Mouse (Mus musculus): ENCODE measurements around the gene Pdcd11. TPM values are rescaled to one million over a fixed set of nuclear protein-coding genes. Genes with fewer than 3 reads are reported as not detected.

The Pdcd11 gene
- total RNA-seq, 2 experiments from 2014 or later, result 8.4 to 11.8 TPM

- DNase-seq, result peak; percentile 90
These were observed 78.3 kb downstream of the Pdcd11 start for GRCm38 (mm10) chr19:47168793-47169412.

DNA sequence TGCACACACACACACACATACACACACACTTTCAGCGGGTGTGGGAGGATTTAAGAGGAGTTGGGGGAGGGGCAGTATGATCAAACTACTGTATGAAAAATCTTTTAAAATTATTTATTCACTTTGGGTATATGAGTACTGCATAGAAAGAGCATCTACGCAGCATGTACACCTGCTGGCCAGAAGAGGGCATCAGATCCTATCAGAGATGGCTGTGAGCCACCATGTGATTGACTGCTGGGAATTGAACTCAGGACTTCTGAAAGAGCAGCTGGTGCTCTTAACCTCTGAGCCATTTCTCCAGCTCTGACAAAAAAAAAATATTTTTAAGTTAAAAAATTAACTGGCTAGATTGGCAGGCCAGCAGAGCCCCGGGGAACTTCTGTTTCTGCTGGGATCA is 83.9 kb downstream of the Pdcd11 start:
- DNase-seq, result no peak

GRCm38 (mm10) chr19:47175472-47175871 is 84.9 kb downstream of the Pdcd11 start:
- DNase-seq, result no peak

- DNase-seq, result no peak
These were observed 86.4 kb downstream of the Pdcd11 start for GRCm38 (mm10) chr19:47176916-47177505.

DNA sequence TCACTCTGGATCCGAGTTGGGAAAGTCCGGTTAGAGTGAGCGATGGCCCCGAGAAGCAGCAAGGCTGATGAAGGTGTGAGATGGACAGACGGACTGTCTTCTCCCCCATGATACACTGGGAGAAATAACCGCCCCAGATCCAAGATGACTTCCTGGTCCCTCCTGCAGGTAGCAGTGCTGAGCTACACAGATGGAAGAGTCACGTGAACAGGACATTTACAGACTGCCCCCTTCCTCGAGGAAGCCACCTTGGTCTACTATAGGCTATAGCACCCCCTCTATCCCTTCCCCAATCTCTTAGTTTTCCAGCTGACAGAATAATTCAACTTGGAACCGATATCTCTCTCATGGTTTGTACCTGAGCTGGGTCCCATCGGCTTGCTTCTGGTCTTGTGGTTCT is 87.4 kb downstream of the Pdcd11 start:
- DNase-seq, result no peak

DNA sequence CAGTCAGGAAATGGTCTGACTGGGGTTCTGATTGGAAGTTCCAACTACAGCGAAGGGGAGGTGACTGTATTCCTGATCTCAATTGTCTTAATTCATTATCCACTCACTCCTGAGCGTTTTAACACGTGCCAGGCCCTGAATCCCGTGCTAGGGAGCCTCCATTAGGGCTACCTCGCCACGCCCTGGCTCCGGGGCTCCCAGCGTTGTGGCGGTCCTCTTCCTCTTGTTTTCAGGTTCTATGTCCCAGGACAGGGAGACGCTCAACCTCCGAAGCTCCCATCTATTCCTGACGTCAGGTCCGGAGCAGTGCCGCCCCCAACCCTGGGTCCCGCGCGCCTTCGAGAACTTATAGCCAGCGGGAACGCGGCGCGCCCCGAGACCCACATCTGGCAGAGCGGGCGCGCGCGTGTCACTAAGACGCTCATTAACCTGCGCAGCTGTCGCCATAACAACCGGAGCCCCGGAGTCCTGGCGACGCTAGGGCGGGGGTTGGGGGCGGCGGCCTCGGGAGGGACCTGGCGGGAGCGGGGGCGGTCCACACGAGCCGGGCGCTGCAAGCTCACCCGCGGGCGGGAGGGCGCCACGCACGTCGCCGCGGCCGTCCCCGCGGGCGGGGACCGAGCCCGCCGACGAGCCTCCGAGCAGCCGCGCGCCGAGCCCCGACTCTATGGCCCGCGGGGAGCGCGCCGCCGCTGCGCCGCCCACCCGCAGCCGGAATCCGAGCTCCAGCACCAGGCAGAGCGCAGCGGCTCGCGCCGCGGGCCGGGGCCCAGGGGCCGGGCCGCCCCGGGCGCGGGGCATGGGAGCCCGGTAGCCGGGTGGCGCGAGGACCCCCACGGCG is 88.1 kb downstream of the Pdcd11 start, which contains the start of gene Neurl1a:
Neurl1a (plus strand) TSS at position 390 of the 841 bp plus-strand sequence.
- DNase-seq, result peak; percentile 50

GRCm38 (mm10) chr19:47179272-47179809 is 88.8 kb downstream of the Pdcd11 start:
- peak; percentile 33 for DNase-seq

DNA sequence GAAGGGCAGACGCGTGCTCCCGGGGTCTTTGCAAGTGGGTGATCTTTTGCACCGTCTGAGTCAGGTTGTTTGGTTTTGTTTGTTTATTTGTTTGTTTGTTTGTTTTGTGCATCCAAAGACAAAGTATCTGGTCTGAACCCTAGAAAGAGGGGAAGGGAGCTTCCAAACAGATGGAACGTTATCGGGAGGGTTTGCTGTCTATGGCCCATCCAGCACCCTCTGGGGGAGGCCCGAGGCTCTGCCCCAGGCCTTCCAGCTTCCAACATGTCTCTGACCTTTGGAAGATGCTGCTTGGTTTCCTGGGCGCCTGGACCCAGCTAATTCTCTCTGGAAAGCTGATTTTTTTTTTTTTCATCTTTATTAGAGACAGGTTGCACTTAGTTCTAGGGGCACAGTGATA is 89.4 kb downstream of the Pdcd11 start:
- no peak for DNase-seq

Other genes starting within 250 kb of the Pdcd11 start
- under 1 TPM; 0.38 to 0.40 TPM for gene Ina, start 76.1 kb upstream of the Pdcd11 start, total RNA-seq (2021)
- gene Nt5c2, start 75.6 kb upstream of the Pdcd11 start, total RNA-seq (2021), result 10 to 100 TPM; 33.4 to 34.7 TPM
- gene Pcgf6, start 39.9 kb upstream of the Pdcd11 start, total RNA-seq (2021), result 1 to 10 TPM; 3.1 to 4.4 TPM
- gene Taf5, start 23.0 kb upstream of the Pdcd11 start, total RNA-seq (2021), result 1 to 10 TPM; 2.4 to 3.1 TPM
- 1,000 to 10,000 TPM; 1,048 to 1,221 TPM for gene Usmg5, start 121 bp upstream of the Pdcd11 start, total RNA-seq (2021)
- gene Calhm2, start 47.5 kb downstream of the Pdcd11 start, total RNA-seq (2021), result 1 to 10 TPM; 3.1 to 4.1 TPM
- gene Calhm1, start 53.5 kb downstream of the Pdcd11 start, total RNA-seq (2021), result not detected
- not detected for gene Calhm3, start 67.0 kb downstream of the Pdcd11 start, total RNA-seq (2021)
- 10 to 100 TPM; 49.9 to 64.5 TPM for gene Neurl1a, start 88.1 kb downstream of the Pdcd11 start, total RNA-seq (2021)